Mouse (Mus musculus) forebrain, embryonic 10.5 days (tissue): ENCODE measurements at regions not wholly inside any gene's neighbourhood (a gene's known extent, or its start where the extent isn't known, plus 50 kb on each side); places are given as distances from the start of the nearest gene placed in this dataset.

Experiments used
- DNase-seq: peaks from one replicate; pipeline ENCODE4 v3.0.0-alpha.2; 2017; ENCODE audit warnings: low spot score; ENCODE audit errors: extremely low spot score
- H3K27ac ChIP-seq: fragments of 300-500 bp; sonication (generic); 2 replicates; pipeline ENCODE4 v1.5.1; 2016; ENCODE audit warnings: mild to moderate bottlenecking
- H3K27me3 ChIP-seq: fragments of 300-500 bp; sonication (generic); 2 replicates; pipeline ENCODE4 v1.6.1; 2016; ENCODE audit warnings: mild to moderate bottlenecking; ENCODE audit not compliant: poor library complexity, severe bottlenecking
- H3K36me3 ChIP-seq: fragments of 300-500 bp; sonication (generic); replicated peaks from 2 replicates; pipeline ENCODE4 v1.6.1; 2016; ENCODE audit warnings: mild to moderate bottlenecking, moderate library complexity
- H3K4me1 ChIP-seq: fragments of 300-500 bp; sonication (generic); 2 replicates; pipeline ENCODE4 v1.6.1; 2016
- H3K4me3 ChIP-seq: fragments of 300-500 bp; sonication (generic); 2 replicates; pipeline ENCODE4 v1.5.1; 2016; ENCODE audit warnings: mild to moderate bottlenecking, moderate library complexity
- H3K9me3 ChIP-seq: fragments of 300-500 bp; sonication (generic); 2 replicates; pipeline ENCODE4 v1.6.1; 2016; ENCODE audit warnings: mild to moderate bottlenecking, moderate library complexity
- WGBS: fragments of 180-500 bp; shearing (Covaris S2); methylation state at CpG from one replicate; pipeline ENCODE4 v1.1.7; 2016; 5-methylcytosine and 5-hydroxymethylcytosine counted together

- DNase-seq = no peak
- 91% methylated on average over 7 of the region's 7 CpGs for WGBS
- no peak overlapping the region for H3K4me3 ChIP-seq
- no peaks in the 10 kb centered on the region for H3K36me3 ChIP-seq
- H3K27ac ChIP-seq = no peak overlapping the region
- H3K4me1 ChIP-seq = no peaks in the 10 kb centered on the region
- H3K27me3 ChIP-seq = no peaks in the 10 kb centered on the region
- no peaks in the 10 kb centered on the region for H3K9me3 ChIP-seq
Measured at GRCm38 (mm10) chr1:71821099-71821498, 168.1 kb upstream of the Fn1 start.

DNA sequence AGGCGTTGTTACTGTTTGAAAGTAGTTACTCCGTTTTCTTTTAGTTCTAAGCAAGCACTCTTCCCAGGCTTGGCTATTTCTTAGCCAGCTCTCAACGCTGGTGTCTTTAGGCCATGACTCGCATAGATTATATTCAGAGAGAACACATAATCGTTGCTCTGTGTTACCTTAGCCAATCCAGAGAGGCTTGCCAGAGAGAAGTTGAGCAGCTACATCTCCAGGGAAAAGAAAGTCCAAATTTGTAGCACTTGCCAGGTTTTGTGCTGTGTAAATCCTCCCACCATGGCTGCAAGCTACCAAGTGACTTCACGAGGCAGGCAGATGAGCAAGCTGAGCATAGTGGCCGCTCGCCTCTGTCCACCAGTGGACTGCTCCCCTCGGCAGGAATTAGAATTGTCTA lies 163.3 kb upstream of the Fn1 start:
- no peaks in the 10 kb centered on the region for H3K9me3 ChIP-seq
- 87% methylated on average over 9 of the region's 9 CpGs for WGBS
- no peaks in the 10 kb centered on the region for H3K27me3 ChIP-seq
- no peaks in the 10 kb centered on the region for H3K4me1 ChIP-seq
- H3K4me3 ChIP-seq = no peak overlapping the region
- no peak overlapping the region for H3K27ac ChIP-seq
- no peaks in the 10 kb centered on the region for H3K36me3 ChIP-seq
- DNase-seq = no peak

DNA sequence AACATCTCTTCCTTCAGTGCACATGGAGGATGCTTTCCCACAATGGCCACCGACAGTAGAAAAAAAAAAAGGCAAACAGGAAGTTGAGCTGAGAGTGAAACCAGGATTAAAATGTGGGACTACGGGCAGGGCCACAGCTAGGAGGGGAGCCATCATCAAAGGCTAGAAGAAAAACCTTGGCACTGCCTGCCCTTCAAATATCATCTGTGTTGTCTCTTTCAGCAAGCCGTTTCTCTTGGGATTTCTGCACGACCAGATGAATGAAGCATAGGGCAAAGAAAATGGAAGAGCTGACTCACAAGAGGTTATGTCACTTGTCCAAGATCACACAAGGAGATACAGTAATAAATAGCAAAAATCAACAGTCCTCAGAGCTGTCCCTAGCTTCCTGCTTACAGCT lies 161.1 kb upstream of the Fn1 start:
- 81% methylated on average over 4 of the region's 4 CpGs for WGBS
- DNase-seq = no peak
- Histone ChIP-seq H3K9me3 (no peaks in the 10 kb centered on the region), H3K27me3 (no peaks in the 10 kb centered on the region), H3K36me3 (no peaks in the 10 kb centered on the region), H3K4me3 (no peak overlapping the region), H3K4me1 (no peaks in the 10 kb centered on the region), H3K27ac (no peak overlapping the region)

DNA sequence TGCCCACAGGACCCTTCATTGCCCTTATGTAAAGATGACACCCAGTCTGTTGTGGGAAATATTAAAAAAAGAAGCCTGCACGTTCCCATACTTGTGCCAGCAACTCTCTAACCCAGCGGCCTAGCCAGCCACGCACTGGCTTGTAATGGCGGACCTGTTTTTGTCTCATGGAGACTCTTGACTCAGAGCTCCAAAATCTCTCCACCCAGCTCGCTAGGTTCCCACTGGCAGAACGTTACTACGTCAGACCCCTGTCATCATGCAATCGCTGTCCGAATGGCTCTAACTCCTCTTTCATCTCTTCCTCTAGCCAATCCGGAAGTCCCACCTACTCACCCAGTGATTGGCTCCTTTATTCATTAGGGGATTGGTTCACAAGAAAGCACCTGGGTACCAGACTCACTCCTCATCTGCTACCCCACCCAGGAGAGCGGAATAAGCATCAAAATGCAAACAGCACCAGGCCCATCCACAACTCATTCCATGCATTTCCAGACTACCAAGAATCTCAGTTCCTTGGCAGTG lies 159.2 kb upstream of the Fn1 start:
- no peak overlapping the region for H3K27ac ChIP-seq
- H3K4me1 ChIP-seq = no peaks in the 10 kb centered on the region
- H3K27me3 ChIP-seq = no peaks in the 10 kb centered on the region
- H3K9me3 ChIP-seq = no peaks in the 10 kb centered on the region
- no peak for DNase-seq
- H3K4me3 ChIP-seq = no peak overlapping the region
- 93% methylated on average over 11 of the region's 11 CpGs for WGBS
- no peaks in the 10 kb centered on the region for H3K36me3 ChIP-seq

DNA sequence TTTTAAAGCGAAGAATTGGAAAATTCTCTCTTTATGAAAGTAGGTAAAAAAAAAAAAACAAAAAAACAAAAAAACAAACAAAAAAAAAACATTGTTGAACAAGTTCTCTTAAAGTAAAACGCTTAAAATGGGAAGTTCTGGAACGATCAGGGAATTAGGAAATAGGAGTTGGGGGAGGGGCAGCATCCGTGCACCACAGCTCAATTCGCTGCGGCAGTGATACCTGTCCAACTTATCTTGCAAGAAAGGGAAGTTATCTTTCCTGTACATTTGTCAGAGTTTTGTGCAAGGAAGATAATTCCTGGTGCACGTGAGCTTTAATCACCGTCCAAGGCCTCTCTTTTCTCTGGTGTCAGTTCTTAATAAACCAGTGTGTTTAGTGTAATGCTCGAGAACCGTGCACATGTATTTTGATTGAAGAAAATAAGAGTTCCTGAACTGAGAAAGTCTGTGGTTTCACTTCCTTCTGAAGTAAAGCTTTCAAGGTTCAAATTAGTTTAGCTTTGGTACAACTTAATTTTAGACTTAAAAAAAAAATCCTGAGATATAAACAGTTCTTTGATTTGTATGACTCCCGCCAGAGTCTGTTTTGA lies 158.3 kb upstream of the Fn1 start:
- no peak overlapping the region for H3K4me3 ChIP-seq
- H3K27ac ChIP-seq = no peak overlapping the region
- DNase-seq = no peak
- H3K36me3 ChIP-seq = no peaks in the 10 kb centered on the region
- no peaks in the 10 kb centered on the region for H3K4me1 ChIP-seq
- WGBS = 94% methylated on average over 11 of the region's 11 CpGs
- H3K27me3 ChIP-seq = no peaks in the 10 kb centered on the region
- H3K9me3 ChIP-seq = no peaks in the 10 kb centered on the region

DNA sequence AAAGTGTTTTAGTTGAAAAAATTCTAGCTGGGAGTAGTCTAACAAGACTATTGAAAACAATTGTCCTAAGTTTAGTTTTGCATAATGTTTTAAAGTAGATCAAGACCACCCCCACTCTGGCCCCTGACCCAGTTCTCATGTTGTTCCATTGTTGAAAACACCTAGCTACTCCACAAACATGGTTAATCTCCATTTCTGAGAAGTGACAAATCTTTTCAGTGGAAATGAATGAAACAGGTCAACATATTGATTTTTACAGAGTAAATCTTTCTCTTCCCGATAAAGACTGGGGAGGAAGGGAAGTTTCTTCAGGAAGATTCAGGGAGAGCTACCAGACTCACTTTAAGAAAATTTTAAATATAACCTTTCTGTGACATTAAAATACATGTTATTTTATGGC lies 155.0 kb upstream of the Fn1 start:
- Histone ChIP-seq H3K27me3 (no peaks in the 10 kb centered on the region), H3K36me3 (no peaks in the 10 kb centered on the region), H3K4me3 (no peak overlapping the region), H3K27ac (no peak overlapping the region), H3K9me3 (no peaks in the 10 kb centered on the region), H3K4me1 (no peaks in the 10 kb centered on the region)
- 88% methylated on average over 1 of the region's 1 CpGs for WGBS
- no peak for DNase-seq

DNA sequence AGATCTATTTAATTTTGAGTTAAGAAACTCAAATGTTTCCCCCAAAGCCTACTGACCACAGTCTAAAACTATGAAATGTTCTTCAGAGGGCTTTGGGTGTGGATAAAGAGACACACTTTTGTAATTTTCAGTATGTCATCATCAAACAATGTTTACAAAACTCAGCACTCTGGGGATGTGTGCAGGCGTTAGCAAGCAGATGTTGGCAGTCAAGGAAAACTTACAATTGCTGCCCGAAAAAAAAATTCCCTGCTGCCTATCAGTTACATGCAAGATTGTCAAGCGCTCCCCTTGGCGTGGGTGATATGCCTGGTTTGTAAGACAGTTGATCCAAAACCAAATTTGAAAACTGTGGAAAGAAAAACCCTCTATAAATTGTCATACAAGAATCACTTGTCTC lies 154.6 kb upstream of the Fn1 start:
- H3K36me3 ChIP-seq = no peaks in the 10 kb centered on the region
- WGBS = 82% methylated on average over 4 of the region's 4 CpGs

GRCm38 (mm10) chr1:71801283-71802066 lies 148.5 kb upstream of the Fn1 start:
- DNase-seq = no peak
- Histone ChIP-seq H3K4me1 (peaks cover 13% of the 10 kb centered on the region), H3K27ac (no peak overlapping the region), H3K27me3 (no peaks in the 10 kb centered on the region), H3K9me3 (no peaks in the 10 kb centered on the region), H3K36me3 (no peaks in the 10 kb centered on the region), H3K4me3 (no peak overlapping the region)
- WGBS = 87% methylated on average over 9 of the region's 9 CpGs

More for the DNA sequence above, 154.6 kb upstream of the Fn1 start:
- H3K27ac ChIP-seq = no peak overlapping the region
- H3K4me1 ChIP-seq = no peaks in the 10 kb centered on the region
- DNase-seq = no peak
- H3K9me3 ChIP-seq = no peaks in the 10 kb centered on the region
- no peaks in the 10 kb centered on the region for H3K27me3 ChIP-seq
- no peak overlapping the region for H3K4me3 ChIP-seq

DNA sequence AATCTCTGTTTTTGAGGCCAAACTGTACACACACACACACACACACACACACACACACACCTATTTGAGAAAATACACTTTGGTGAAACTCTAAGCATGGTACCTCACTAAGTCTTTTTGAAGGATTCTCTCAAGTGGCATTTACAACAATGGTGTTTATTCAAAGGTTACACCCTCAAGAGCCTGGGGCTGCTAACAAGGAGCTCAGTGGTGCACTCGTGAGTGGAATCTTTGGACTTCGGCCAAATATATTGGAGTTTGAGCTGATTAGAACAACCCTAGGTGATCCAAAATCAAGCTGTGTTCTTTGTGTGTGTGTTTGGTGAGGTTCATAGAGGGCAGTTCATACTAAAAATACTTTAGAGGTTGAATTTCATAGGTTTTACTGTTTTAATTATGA lies 147.6 kb upstream of the Fn1 start:
- Histone ChIP-seq H3K9me3 (no peaks in the 10 kb centered on the region), H3K4me1 (peaks cover 13% of the 10 kb centered on the region), H3K4me3 (no peak overlapping the region), H3K27me3 (no peaks in the 10 kb centered on the region), H3K36me3 (no peaks in the 10 kb centered on the region), H3K27ac (peak overlapping the region; percentile 25; the same call in 1 of the 2 replicates)
- DNase-seq = no peak
- WGBS = 67% methylated on average over 2 of the region's 2 CpGs

GRCm38 (mm10) chr1:71798636-71799035 lies 145.6 kb upstream of the Fn1 start:
- Histone ChIP-seq H3K4me3 (no peak overlapping the region), H3K4me1 (peaks cover 13% of the 10 kb centered on the region), H3K9me3 (no peaks in the 10 kb centered on the region), H3K27me3 (no peaks in the 10 kb centered on the region), H3K36me3 (no peaks in the 10 kb centered on the region), H3K27ac (no peak overlapping the region)
- DNase-seq = no peak
- WGBS = 89% methylated on average over 9 of the region's 9 CpGs

DNA sequence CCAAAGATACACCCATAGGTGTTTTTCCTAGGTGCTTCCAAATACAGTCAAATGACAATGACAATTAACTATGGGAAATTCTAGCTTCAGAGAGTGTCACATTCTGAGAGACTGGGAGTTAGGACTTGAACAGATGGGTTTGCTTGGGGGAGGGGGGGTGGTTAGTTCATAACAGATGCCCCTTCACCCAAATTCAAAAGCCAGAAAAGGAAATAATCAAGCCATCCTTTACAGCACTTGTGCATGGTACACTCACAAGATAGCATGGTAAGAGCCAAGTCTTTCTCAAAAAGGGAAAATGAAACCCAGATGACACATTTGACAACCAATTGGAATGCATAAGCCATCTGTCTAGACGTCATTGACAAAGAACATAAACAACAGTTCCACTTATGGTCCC lies 135.4 kb upstream of the Fn1 start:
- no peaks in the 10 kb centered on the region for H3K27me3 ChIP-seq
- WGBS = 82% methylated on average over 1 of the region's 1 CpGs
- H3K36me3 ChIP-seq = no peaks in the 10 kb centered on the region
- H3K4me3 ChIP-seq = no peak overlapping the region
- H3K4me1 ChIP-seq = no peaks in the 10 kb centered on the region
- H3K27ac ChIP-seq = no peak overlapping the region
- DNase-seq = no peak
- H3K9me3 ChIP-seq = no peaks in the 10 kb centered on the region

GRCm38 (mm10) chr1:71784880-71785279 lies 131.9 kb upstream of the Fn1 start:
- no peak for DNase-seq
- Histone ChIP-seq H3K36me3 (no peaks in the 10 kb centered on the region), H3K4me1 (no peaks in the 10 kb centered on the region), H3K27ac (no peak overlapping the region), H3K4me3 (no peak overlapping the region), H3K9me3 (no peaks in the 10 kb centered on the region), H3K27me3 (no peaks in the 10 kb centered on the region)
- 86% methylated on average over 2 of the region's 2 CpGs for WGBS

DNA sequence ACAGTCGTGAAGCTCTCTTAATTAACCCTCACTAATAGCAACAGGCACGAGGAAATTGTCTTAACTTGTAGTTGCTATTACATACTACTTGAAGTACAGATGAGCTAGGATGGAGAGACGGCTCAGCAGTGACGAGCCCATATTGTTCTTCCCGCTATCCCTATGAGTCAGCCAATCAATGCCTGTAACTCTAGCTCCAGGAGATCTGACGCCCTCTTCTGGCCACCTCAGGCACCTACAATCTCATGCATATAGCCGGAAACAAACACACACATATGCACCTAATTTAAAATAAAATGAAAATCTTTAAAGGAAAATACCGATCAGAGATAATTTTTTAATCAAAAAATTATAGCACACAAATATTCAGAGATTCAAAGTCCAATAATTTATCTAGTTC lies 125.3 kb upstream of the Fn1 start:
- 89% methylated on average over 8 of the region's 8 CpGs for WGBS
- Histone ChIP-seq H3K27ac (no peak overlapping the region), H3K9me3 (no peaks in the 10 kb centered on the region), H3K4me3 (no peak overlapping the region), H3K27me3 (no peaks in the 10 kb centered on the region), H3K36me3 (no peaks in the 10 kb centered on the region), H3K4me1 (peaks cover 3% of the 10 kb centered on the region; the same call in 1 of the 2 replicates)
- no peak for DNase-seq
